Mouse (Mus musculus) telencephalon, adult 2 months (tissue): ENCODE results near the gene Uxs1.

Experiments
- DNase-seq: peaks from one replicate; pipeline ENCODE4 v3.0.0-alpha.2; 2011; ENCODE audit warnings: low read depth, low spot score

The Uxs1 gene

GRCm38 (mm10) chr1:43798048-43798447 lies 29.6 kb downstream of the Uxs1 start:
- no peak for DNase-seq

GRCm38 (mm10) chr1:43789765-43790164 lies 37.8 kb downstream of the Uxs1 start:
- DNase-seq, result no peak

- no peak for DNase-seq
These were observed 40.9 kb downstream of the Uxs1 start for GRCm38 (mm10) chr1:43786711-43787110.

GRCm38 (mm10) chr1:43785316-43785715 lies 42.3 kb downstream of the Uxs1 start:
- no peak for DNase-seq

- no peak for DNase-seq
These were observed 44.4 kb downstream of the Uxs1 start for GRCm38 (mm10) chr1:43783186-43783585.

- peak; percentile 58 for DNase-seq
These were observed 44.9 kb downstream of the Uxs1 start for GRCm38 (mm10) chr1:43782680-43783079.

GRCm38 (mm10) chr1:43781672-43782071 lies 45.9 kb downstream of the Uxs1 start:
- DNase-seq, result no peak

- no peak for DNase-seq
These were observed 46.4 kb downstream of the Uxs1 start for GRCm38 (mm10) chr1:43781195-43781594.

- no peak for DNase-seq
These were observed 51.5 kb downstream of the Uxs1 start for GRCm38 (mm10) chr1:43776106-43776505.

- no peak for DNase-seq
These were observed 53.5 kb downstream of the Uxs1 start for GRCm38 (mm10) chr1:43774126-43774525.

- DNase-seq, result no peak
These were observed 54.9 kb downstream of the Uxs1 start for GRCm38 (mm10) chr1:43772694-43773093.

- DNase-seq, result no peak
These were observed 57.6 kb downstream of the Uxs1 start for GRCm38 (mm10) chr1:43770032-43770431.

- no peak for DNase-seq
These were observed 58.3 kb downstream of the Uxs1 start for GRCm38 (mm10) chr1:43769348-43769747.

- no peak for DNase-seq
These were observed 59.1 kb downstream of the Uxs1 start for GRCm38 (mm10) chr1:43768385-43768990.

GRCm38 (mm10) chr1:43766328-43766727 lies 61.3 kb downstream of the Uxs1 start:
- no peak for DNase-seq

- no peak for DNase-seq
These were observed 63.1 kb downstream of the Uxs1 start for GRCm38 (mm10) chr1:43764481-43764880.

- DNase-seq, result no peak
These were observed 67.5 kb downstream of the Uxs1 start for GRCm38 (mm10) chr1:43760085-43760484.

- DNase-seq, result peak; percentile 48
These were observed 72.9 kb downstream of the Uxs1 start for GRCm38 (mm10) chr1:43754448-43755312.

- DNase-seq, result no peak
These were observed 89.1 kb downstream of the Uxs1 start for GRCm38 (mm10) chr1:43738519-43738894.

GRCm38 (mm10) chr1:43737812-43738518 lies 89.6 kb downstream of the Uxs1 start:
- peak; percentile 24 for DNase-seq

- peak; percentile 47 for DNase-seq
These were observed 94.9 kb downstream of the Uxs1 start for GRCm38 (mm10) chr1:43732657-43733056.

- DNase-seq, result no peak
These were observed 95.5 kb downstream of the Uxs1 start for GRCm38 (mm10) chr1:43732100-43732499.
